Mouse (Mus musculus): ENCODE results near the gene Pigc.

DNA sequence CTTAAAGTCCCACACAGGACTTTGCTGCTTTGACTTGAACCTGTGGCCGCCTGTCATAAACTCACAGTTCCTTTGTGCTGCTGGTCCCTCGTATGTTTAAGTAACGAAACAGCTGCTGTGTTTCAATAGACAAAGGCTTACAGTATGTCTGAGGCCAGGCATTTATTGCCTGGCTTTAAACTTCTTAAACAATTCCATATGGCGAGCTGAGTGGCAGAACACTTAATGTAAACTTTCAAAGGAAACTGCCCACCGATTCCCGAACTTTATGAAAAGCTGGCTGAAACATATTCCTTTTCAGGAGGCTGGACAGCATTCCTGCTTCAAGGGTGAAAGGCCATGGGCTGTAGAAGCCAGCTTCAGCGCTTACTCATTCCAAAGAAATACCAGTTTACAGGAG lies 48.0 kb downstream of the Pigc start:
- no peak for TF ChIP-seq CTCF (IDR thresholded peaks at IDR 0.05; ENCODE audit: extremely low read depth, insufficient read depth, low read length)
- no peak for TF ChIP-seq POLR2A (IDR thresholded peaks at IDR 0.05; ENCODE audit: extremely low read depth, insufficient read depth, low read length)
